Mouse (Mus musculus): ENCODE data around the gene Igflr1. TPM values are rescaled to one million over a fixed set of nuclear protein-coding genes. Genes with fewer than 3 reads are reported as not detected.

Igflr1 gene
- polyA plus RNA-seq, 1 experiment from 2014 or later, result 4.2 TPM

- Histone ChIP-seq H3K9ac (0 out of 2 replicates have a peak overlapping the region, but pooled peaks have one; percentile 13), H3K4me1 (peaks cover 9% of the 10 kb centered on the region), H3K27me3 (no peaks in the 10 kb centered on the region; the same call in 1 of the 2 replicates), H3K4me3 (no peak overlapping the region), H3K4me2 (replicated peaks) (no peak overlapping the region), H3K9me3 (replicated peaks) (no peaks in the 10 kb centered on the region), H3K36me3 (no peaks in the 10 kb centered on the region), H3K27ac (no peak overlapping the region)
- whole genome bisulfite sequencing, result 74% methylated on average over 10 of the region's 10 CpGs
- ATAC-seq (ENCODE audit: low FRiP score), result no peak
These were observed 28.6 kb downstream of the Igflr1 start for GRCm38 (mm10) chr7:30593579-30594509.

GRCm38 (mm10) chr7:30594510-30595024 lies 29.3 kb downstream of the Igflr1 start:
- H3K4me3 ChIP-seq, result no peak overlapping the region
- no peak for ATAC-seq (ENCODE audit: low FRiP score)
- no peaks in the 10 kb centered on the region; the same call in 1 of the 2 replicates for H3K27me3 ChIP-seq
- 68% methylated on average over 4 of the region's 4 CpGs for WGBS
- no peak overlapping the region for H3K27ac ChIP-seq
- H3K9ac ChIP-seq, result no peak overlapping the region
- H3K9me3 ChIP-seq (replicated peaks), result no peaks in the 10 kb centered on the region
- no peaks in the 10 kb centered on the region for H3K36me3 ChIP-seq
- H3K4me1 ChIP-seq, result peaks cover 9% of the 10 kb centered on the region
- H3K4me2 ChIP-seq (replicated peaks), result no peak overlapping the region

- Histone ChIP-seq H3K27me3 (no peaks in the 10 kb centered on the region; the same call in 1 of the 2 replicates), H3K36me3 (no peaks in the 10 kb centered on the region), H3K27ac (no peak overlapping the region), H3K4me2 (replicated peaks) (no peak overlapping the region), H3K4me3 (no peak overlapping the region), H3K9me3 (replicated peaks) (no peaks in the 10 kb centered on the region), H3K4me1 (peaks cover 14% of the 10 kb centered on the region), H3K9ac (no peak overlapping the region)
- ATAC-seq (ENCODE audit: low FRiP score), result no peak
- 80% methylated on average over 5 of the region's 5 CpGs for WGBS
These were observed 30.9 kb downstream of the Igflr1 start for GRCm38 (mm10) chr7:30596093-30596492.

- no peak overlapping the region for H3K9ac ChIP-seq
- H3K4me2 ChIP-seq (replicated peaks), result no peak overlapping the region
- H3K36me3 ChIP-seq, result no peaks in the 10 kb centered on the region
- H3K9me3 ChIP-seq (replicated peaks), result no peaks in the 10 kb centered on the region
- H3K27me3 ChIP-seq, result no peaks in the 10 kb centered on the region; the same call in 1 of the 2 replicates
- H3K4me1 ChIP-seq, result peaks cover 14% of the 10 kb centered on the region
- WGBS, result 83% methylated on average over 5 of the region's 5 CpGs
- H3K4me3 ChIP-seq, result no peak overlapping the region
- H3K27ac ChIP-seq, result no peak overlapping the region
- ATAC-seq (ENCODE audit: low FRiP score), result no peak
These were observed 31.6 kb downstream of the Igflr1 start for GRCm38 (mm10) chr7:30596811-30597210.

GRCm38 (mm10) chr7:30598786-30599185 lies 33.6 kb downstream of the Igflr1 start, which contains the start of gene Zbtb32:
TSS of gene Zbtb32 (minus strand) at chr7:30598909.
- WGBS, result 90% methylated on average over 12 of the region's 12 CpGs
- no peak within 1 kb of the TSS; the same call in 1 of the 2 replicates for H3K27ac ChIP-seq
- H3K4me2 ChIP-seq (replicated peaks), result peak within 1 kb of the TSS; percentile 36
- no peaks in the 10 kb centered on the region; the same call in 1 of the 2 replicates for H3K27me3 ChIP-seq
- H3K9me3 ChIP-seq (replicated peaks), result no peaks in the 10 kb centered on the region
- peaks cover 12% of the 10 kb centered on the region for H3K4me1 ChIP-seq
- no peak within 1 kb of the TSS; the same call in 1 of the 2 replicates for H3K4me3 ChIP-seq
- H3K36me3 ChIP-seq, result no peaks in the 10 kb centered on the region
- no peak for ATAC-seq (ENCODE audit: low FRiP score)
- H3K9ac ChIP-seq, result no peak within 1 kb of the TSS

- WGBS, result 2% methylated on average over 16 of the region's 16 CpGs
- no peak overlapping the region for H3K9ac ChIP-seq
- H3K27me3 ChIP-seq, result no peaks in the 10 kb centered on the region; the same call in 1 of the 2 replicates
- H3K4me1 ChIP-seq, result peaks cover 12% of the 10 kb centered on the region
- 0 out of 2 replicates have a peak overlapping the region, but pooled peaks have one; percentile 13 for H3K27ac ChIP-seq
- no peak overlapping the region; the same call in 1 of the 2 replicates for H3K4me3 ChIP-seq
- H3K4me2 ChIP-seq (replicated peaks), result peak overlapping the region; percentile 36
- H3K9me3 ChIP-seq (replicated peaks), result no peaks in the 10 kb centered on the region
- no peaks in the 10 kb centered on the region for H3K36me3 ChIP-seq
- ATAC-seq (ENCODE audit: low FRiP score), result peak; percentile 99
These were observed 34.7 kb downstream of the Igflr1 start for GRCm38 (mm10) chr7:30599933-30600353.

- Histone ChIP-seq H3K4me3 (no peak overlapping the region), H3K4me1 (peaks cover 12% of the 10 kb centered on the region), H3K27me3 (no peaks in the 10 kb centered on the region), H3K36me3 (no peaks in the 10 kb centered on the region), H3K9me3 (replicated peaks) (no peaks in the 10 kb centered on the region), H3K27ac (no peak overlapping the region), H3K9ac (no peak overlapping the region), H3K4me2 (replicated peaks) (peak overlapping the region; percentile 36)
- 80% methylated on average over 7 of the region's 7 CpGs for WGBS
- ATAC-seq (ENCODE audit: low FRiP score), result no peak
These were observed 35.4 kb downstream of the Igflr1 start for GRCm38 (mm10) chr7:30600651-30601050.

GRCm38 (mm10) chr7:30602583-30602982 lies 37.4 kb downstream of the Igflr1 start:
- Histone ChIP-seq H3K36me3 (no peaks in the 10 kb centered on the region), H3K27ac (no peak overlapping the region), H3K27me3 (no peaks in the 10 kb centered on the region; the same call in 1 of the 2 replicates), H3K4me3 (no peak overlapping the region), H3K9ac (no peak overlapping the region), H3K9me3 (replicated peaks) (no peaks in the 10 kb centered on the region), H3K4me1 (peaks cover 12% of the 10 kb centered on the region), H3K4me2 (replicated peaks) (no peak overlapping the region)
- no peak for ATAC-seq (ENCODE audit: low FRiP score)
- WGBS, result 46% methylated on average over 3 of the region's 3 CpGs

- ATAC-seq (ENCODE audit: low FRiP score), result no peak
- H3K9ac ChIP-seq, result no peak overlapping the region
- no peak overlapping the region for H3K4me3 ChIP-seq
- H3K4me2 ChIP-seq (replicated peaks), result no peak overlapping the region
- no peaks in the 10 kb centered on the region for H3K9me3 ChIP-seq (replicated peaks)
- H3K4me1 ChIP-seq, result peaks cover 12% of the 10 kb centered on the region
- H3K27me3 ChIP-seq, result no peaks in the 10 kb centered on the region; the same call in 1 of the 2 replicates
- no peak overlapping the region for H3K27ac ChIP-seq
- WGBS, result 66% methylated on average over 8 of the region's 8 CpGs
- H3K36me3 ChIP-seq, result no peaks in the 10 kb centered on the region
These were observed 39.2 kb downstream of the Igflr1 start for GRCm38 (mm10) chr7:30604424-30604823.

- no peak for ATAC-seq (ENCODE audit: low FRiP score)
- H3K27me3 ChIP-seq, result no peaks in the 10 kb centered on the region; the same call in 1 of the 2 replicates
- H3K4me1 ChIP-seq, result peaks cover 9% of the 10 kb centered on the region
- no peak overlapping the region for H3K4me3 ChIP-seq
- no peak overlapping the region for H3K27ac ChIP-seq
- no peak overlapping the region for H3K4me2 ChIP-seq (replicated peaks)
- WGBS, result 86% methylated on average over 8 of the region's 8 CpGs
- H3K9me3 ChIP-seq (replicated peaks), result no peaks in the 10 kb centered on the region
- H3K36me3 ChIP-seq, result no peaks in the 10 kb centered on the region
- no peak overlapping the region for H3K9ac ChIP-seq
These were observed 39.7 kb downstream of the Igflr1 start for GRCm38 (mm10) chr7:30604944-30605343.

- 35% methylated on average over 8 of the region's 8 CpGs for WGBS
- H3K9me3 ChIP-seq (replicated peaks), result no peaks in the 10 kb centered on the region
- H3K9ac ChIP-seq, result no peak overlapping the region
- H3K36me3 ChIP-seq, result no peaks in the 10 kb centered on the region
- 0 out of 2 replicates have a peak, but pooled peaks have one; percentile 48 for ATAC-seq (ENCODE audit: low FRiP score)
- H3K4me3 ChIP-seq, result no peak overlapping the region
- no peak overlapping the region for H3K4me2 ChIP-seq (replicated peaks)
- no peaks in the 10 kb centered on the region for H3K4me1 ChIP-seq
- no peak overlapping the region for H3K27ac ChIP-seq
- H3K27me3 ChIP-seq, result no peaks in the 10 kb centered on the region; the same call in 1 of the 2 replicates
These were observed 42.6 kb downstream of the Igflr1 start for GRCm38 (mm10) chr7:30607706-30608309.

GRCm38 (mm10) chr7:30608476-30608875 lies 43.2 kb downstream of the Igflr1 start:
- H3K9me3 ChIP-seq (replicated peaks), result no peaks in the 10 kb centered on the region
- H3K36me3 ChIP-seq, result no peaks in the 10 kb centered on the region
- H3K9ac ChIP-seq, result no peak overlapping the region
- no peak overlapping the region for H3K4me2 ChIP-seq (replicated peaks)
- no peak overlapping the region for H3K27ac ChIP-seq
- 54% methylated on average over 14 of the region's 16 CpGs for WGBS
- H3K4me1 ChIP-seq, result no peaks in the 10 kb centered on the region
- no peaks in the 10 kb centered on the region; the same call in 1 of the 2 replicates for H3K27me3 ChIP-seq
- H3K4me3 ChIP-seq, result no peak overlapping the region
- no peak for ATAC-seq (ENCODE audit: low FRiP score)

Data from hindbrain, embryonic 12.5 days (tissue).